Mouse (Mus musculus) midbrain, embryonic 16.5 days (tissue): ENCODE data around the gene Zbtb7b. TPM values are rescaled to one million over a fixed set of nuclear protein-coding genes. Genes with fewer than 3 reads are reported as not detected.

Source experiments
- ATAC-seq: fragments of 200-750 bp; cut with Nextera tagmentation; 2 replicates; pipeline ENCODE4 v1.8.0; 2017; ENCODE audit warnings: moderate TSS enrichment
- H3K27ac ChIP-seq: fragments of 300-500 bp; sonication (generic); 2 replicates; pipeline ENCODE4 v1.5.1; 2014; ENCODE audit warnings: mild to moderate bottlenecking, low read length, mixed read lengths
- H3K27me3 ChIP-seq: fragments of 300-500 bp; sonication (generic); 2 replicates; pipeline ENCODE4 v1.6.1; 2014; ENCODE audit warnings: low read depth, low read length, mixed read lengths; ENCODE audit not compliant: control insufficient read depth, insufficient read depth
- H3K36me3 ChIP-seq: fragments of 300-500 bp; sonication (generic); 2 replicates; pipeline ENCODE4 v1.6.1; 2014; ENCODE audit warnings: mild to moderate bottlenecking, low read length, moderate library complexity, mixed read lengths; ENCODE audit not compliant: control insufficient read depth, insufficient read depth
- H3K4me1 ChIP-seq: fragments of 300-500 bp; sonication (generic); 2 replicates; pipeline ENCODE4 v1.6.1; 2014; ENCODE audit warnings: mild to moderate bottlenecking, low read length, mixed read lengths; ENCODE audit not compliant: control insufficient read depth, insufficient read depth
- H3K4me2 ChIP-seq: fragments of 300-500 bp; sonication (generic); 2 replicates; pipeline ENCODE4 v1.6.1; 2014; ENCODE audit warnings: mild to moderate bottlenecking, low read length, mixed read lengths
- H3K4me3 ChIP-seq: fragments of 300-500 bp; sonication (generic); 2 replicates; pipeline ENCODE4 v1.5.1; 2014; ENCODE audit warnings: low read depth, mild to moderate bottlenecking, low read length, moderate library complexity, mixed read lengths
- H3K9ac ChIP-seq: fragments of 300-500 bp; sonication (generic); 2 replicates; pipeline ENCODE4 v1.6.1; 2014; ENCODE audit warnings: low read depth, low read length, mixed read lengths
- H3K9me3 ChIP-seq: fragments of 300-500 bp; sonication (generic); replicated peaks from 2 replicates; pipeline ENCODE4 v1.6.1; 2014; ENCODE audit warnings: mild to moderate bottlenecking, low read length, mixed read lengths; ENCODE audit not compliant: control insufficient read depth, poor library complexity, severe bottlenecking
- WGBS: fragments of 180-500 bp; shearing (Covaris S2); extraction: QIAGEN DNeasy Blood & Tissue Kit; methylation state at CpG from one replicate; pipeline ENCODE4 v1.1.7; 2014; 5-methylcytosine and 5-hydroxymethylcytosine counted together
- polyA plus RNA-seq: library from polyadenylated mRNA; unstranded; fragments of >200 nt; fragmentation: Nextera tagmentation; extraction: Ambion mirVana; gene quantifications from 2 replicates; pipeline ENCODE4 v1.2.1, GENCODE M21; 2015

Gene Zbtb7b
- polyA plus RNA-seq, 1 experiment from 2014 or later = 0.49 TPM

GRCm38 (mm10) chr3:89394894-89395256 is 299 bp upstream of the Zbtb7b start:
- no peaks in the 10 kb centered on the region for H3K36me3 ChIP-seq
- H3K4me1 ChIP-seq = peaks cover 60% of the 10 kb centered on the region
- H3K4me2 ChIP-seq = peak overlapping the region; percentile 99
- 0 out of 2 replicates have a peak, but pooled peaks have one; percentile 2 for ATAC-seq
- WGBS = under 1% methylated on average over 12 of the region's 12 CpGs
- peak overlapping the region; percentile 54 for H3K9ac ChIP-seq
- peak overlapping the region; percentile 55 for H3K4me3 ChIP-seq
- peaks cover 25% of the 10 kb centered on the region for H3K27me3 ChIP-seq
- H3K9me3 ChIP-seq = no peaks in the 10 kb centered on the region
- H3K27ac ChIP-seq = no peak overlapping the region

GRCm38 (mm10) chr3:89393605-89394004 is 971 bp downstream of the Zbtb7b start:
- peak; percentile 93 for ATAC-seq
- peaks cover 60% of the 10 kb centered on the region for H3K4me1 ChIP-seq
- WGBS = under 1% methylated on average over 15 of the region's 15 CpGs

GRCm38 (mm10) chr3:89392871-89393311 is 1.7 kb downstream of the Zbtb7b start:
- H3K9me3 ChIP-seq = no peaks in the 10 kb centered on the region
- H3K9ac ChIP-seq = peak overlapping the region; percentile 58
- no peak for ATAC-seq
- WGBS = under 1% methylated on average over 20 of the region's 24 CpGs
- peak overlapping the region; percentile 99 for H3K4me2 ChIP-seq
- H3K27ac ChIP-seq = no peak overlapping the region
- peaks cover 25% of the 10 kb centered on the region for H3K27me3 ChIP-seq
- H3K4me1 ChIP-seq = peaks cover 60% of the 10 kb centered on the region
- H3K36me3 ChIP-seq = no peaks in the 10 kb centered on the region
- peak overlapping the region; percentile 55 for H3K4me3 ChIP-seq

More at GRCm38 (mm10) chr3:89393605-89394004, 971 bp downstream of the Zbtb7b start:
- Histone ChIP-seq H3K9me3 (no peaks in the 10 kb centered on the region), H3K4me2 (peak overlapping the region; percentile 99), H3K9ac (peak overlapping the region; percentile 65), H3K36me3 (no peaks in the 10 kb centered on the region), H3K27me3 (peaks cover 25% of the 10 kb centered on the region), H3K27ac (peak overlapping the region; percentile 58), H3K4me3 (peak overlapping the region; percentile 55)

DNA sequence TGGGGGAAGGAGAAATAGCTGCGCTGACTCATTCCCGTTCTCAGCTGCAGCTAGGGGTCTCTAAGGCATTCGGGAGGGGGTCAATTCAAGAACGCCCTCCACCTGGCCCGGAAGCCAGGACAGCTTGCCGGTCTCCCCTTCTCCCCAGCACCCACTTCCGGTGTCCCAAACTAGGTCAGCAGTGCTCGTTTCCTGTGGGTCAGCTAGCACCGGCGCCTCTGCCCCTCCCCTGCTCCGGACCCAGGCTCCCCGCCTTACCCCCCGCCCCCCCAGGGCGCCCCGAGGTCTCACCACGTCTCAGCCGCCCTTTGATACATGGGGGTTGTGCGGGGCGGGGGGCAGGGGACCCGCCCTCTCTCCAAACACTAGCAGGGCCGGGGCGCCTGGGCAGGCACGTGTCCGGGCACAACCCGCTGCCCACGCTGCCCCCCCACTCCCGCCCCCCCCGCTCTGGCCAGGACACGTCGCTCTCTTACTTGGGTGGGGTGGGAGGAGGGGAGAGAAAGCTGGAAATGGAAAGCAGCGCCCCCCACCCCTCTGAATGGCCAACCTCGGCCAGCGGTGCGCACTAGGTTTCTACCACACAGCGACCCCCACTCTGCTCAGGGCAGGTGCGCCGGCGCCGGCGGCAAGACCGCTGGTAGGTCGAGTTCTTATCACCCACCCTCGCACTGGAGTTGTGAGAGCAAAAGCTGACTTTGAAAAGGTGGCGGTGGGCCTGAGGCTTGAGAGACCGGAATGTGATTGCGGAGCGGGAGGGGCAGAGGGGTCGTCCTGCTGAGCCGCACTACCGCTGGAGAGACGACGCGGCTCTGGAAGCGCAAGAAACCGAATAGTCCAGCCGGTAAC is 2.7 kb downstream of the Zbtb7b start:
- WGBS = under 1% methylated on average over 44 of the region's 56 CpGs
- Histone ChIP-seq H3K4me1 (peaks cover 60% of the 10 kb centered on the region), H3K36me3 (no peaks in the 10 kb centered on the region)

DNA sequence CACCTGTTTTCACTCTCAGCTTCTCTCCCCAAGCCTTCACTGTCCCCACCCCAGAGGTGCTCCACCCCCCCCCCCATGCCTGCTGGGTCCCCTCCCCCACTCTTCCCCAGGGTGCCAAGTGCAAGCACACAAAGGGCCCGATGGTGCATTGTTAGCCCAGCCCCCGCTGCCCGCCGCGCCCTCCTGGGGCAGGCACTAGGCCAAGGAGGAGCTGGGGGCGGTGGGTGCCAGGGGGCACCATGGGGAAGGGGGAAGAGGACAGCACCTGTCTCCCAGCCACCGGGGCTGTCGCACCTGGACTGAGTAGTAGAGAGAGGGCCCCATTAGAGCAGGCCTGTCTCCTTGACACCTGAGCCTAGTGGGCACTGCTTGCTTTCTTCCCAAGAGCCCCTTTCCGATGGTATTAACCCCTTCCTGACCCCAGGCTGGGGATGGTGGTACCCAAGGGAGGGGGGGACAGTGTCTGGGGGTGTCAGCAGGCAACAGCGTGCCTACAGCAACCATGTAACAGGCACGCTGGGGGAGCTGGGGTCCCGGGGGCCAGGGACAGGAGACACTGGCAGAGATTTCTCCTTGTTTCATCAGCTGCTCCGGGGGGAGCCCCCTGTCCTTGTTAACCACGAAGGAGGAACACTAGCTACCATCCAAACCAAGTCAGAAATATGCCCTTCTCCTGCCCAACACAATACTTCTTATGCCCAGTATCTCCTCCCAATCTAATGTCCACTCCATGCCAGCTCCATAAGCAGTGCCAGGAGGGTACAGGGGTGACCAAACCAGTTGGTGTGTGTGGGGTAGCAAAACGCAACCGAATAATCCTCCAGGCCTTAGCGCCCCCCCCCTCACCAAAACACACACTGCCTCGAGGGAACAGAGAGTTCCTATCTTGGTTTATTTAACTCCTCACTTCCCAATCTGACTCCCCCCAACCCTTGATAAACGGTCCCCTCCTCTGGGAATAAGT is 3.6 kb downstream of the Zbtb7b start:
- Histone ChIP-seq H3K4me2 (peak overlapping the region; percentile 99), H3K27ac (0 out of 2 replicates have a peak overlapping the region, but pooled peaks have one; percentile 8), H3K36me3 (no peaks in the 10 kb centered on the region), H3K9me3 (no peaks in the 10 kb centered on the region), H3K4me3 (peak overlapping the region; percentile 55), H3K27me3 (peaks cover 21% of the 10 kb centered on the region), H3K9ac (peak overlapping the region; percentile 72), H3K4me1 (peaks cover 53% of the 10 kb centered on the region)
- 11% methylated on average over 18 of the region's 19 CpGs for WGBS
- no peak for ATAC-seq

More for the DNA sequence above, 2.7 kb downstream of the Zbtb7b start:
- no peak for ATAC-seq
- H3K27me3 ChIP-seq = peaks cover 25% of the 10 kb centered on the region
- H3K27ac ChIP-seq = 0 out of 2 replicates have a peak overlapping the region, but pooled peaks have one; percentile 8
- peak overlapping the region; percentile 72 for H3K9ac ChIP-seq
- H3K4me3 ChIP-seq = peak overlapping the region; percentile 55
- peak overlapping the region; percentile 99 for H3K4me2 ChIP-seq
- H3K9me3 ChIP-seq = no peaks in the 10 kb centered on the region

- Histone ChIP-seq H3K36me3 (no peaks in the 10 kb centered on the region), H3K27me3 (peaks cover 17% of the 10 kb centered on the region), H3K9me3 (no peaks in the 10 kb centered on the region), H3K4me3 (no peak overlapping the region), H3K4me1 (peaks cover 45% of the 10 kb centered on the region), H3K27ac (no peak overlapping the region), H3K4me2 (no peak overlapping the region), H3K9ac (no peak overlapping the region)
- no peak for ATAC-seq
- 65% methylated on average over 3 of the region's 5 CpGs for WGBS
These were observed 4.5 kb downstream of the Zbtb7b start for GRCm38 (mm10) chr3:89390111-89390515.

DNA sequence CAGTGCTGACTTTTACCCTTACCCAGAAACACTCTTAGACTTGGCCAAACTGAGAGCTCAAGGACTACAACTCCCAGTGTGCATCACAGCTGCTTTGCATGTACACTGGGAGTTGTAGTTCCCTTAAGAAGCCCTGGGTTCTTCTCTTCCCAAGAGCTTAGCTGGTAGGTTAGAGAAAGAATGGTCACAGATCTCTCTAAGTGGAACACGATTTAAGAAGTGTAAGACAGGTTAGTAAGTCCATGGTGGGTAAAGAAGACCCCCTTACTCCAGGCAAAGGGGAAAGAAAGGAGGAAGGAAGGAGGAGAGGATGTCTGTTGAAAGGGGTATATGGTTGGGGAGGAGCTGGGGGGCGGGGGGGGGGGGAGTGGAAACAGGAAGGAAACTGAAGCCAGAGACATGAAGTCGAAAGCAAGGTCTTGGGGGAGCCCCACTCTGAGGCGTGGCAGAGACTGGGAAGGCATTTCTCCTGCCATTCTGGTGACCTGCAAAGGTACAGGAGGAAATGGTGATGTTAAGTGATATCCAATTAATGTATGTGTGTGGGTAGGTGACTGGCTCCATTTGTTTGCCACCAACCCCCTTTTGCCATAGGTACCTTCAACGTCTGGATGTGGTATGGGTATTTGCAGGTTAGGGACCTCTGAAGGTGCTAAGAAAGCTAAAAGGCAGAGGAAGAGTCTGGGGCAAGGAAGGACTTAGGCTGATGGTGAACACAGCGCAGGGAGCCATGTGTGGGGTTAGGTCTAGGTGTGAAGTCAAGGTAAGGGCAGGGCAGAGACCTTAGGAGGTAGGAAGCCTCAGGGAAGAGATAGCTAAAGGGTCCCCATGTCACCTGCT is 5.5 kb downstream of the Zbtb7b start:
- no peak overlapping the region for H3K4me2 ChIP-seq
- H3K9me3 ChIP-seq = no peaks in the 10 kb centered on the region
- H3K27me3 ChIP-seq = peaks cover 10% of the 10 kb centered on the region; the same call in 1 of the 2 replicates
- peaks cover 35% of the 10 kb centered on the region for H3K4me1 ChIP-seq
- ATAC-seq = no peak
- H3K9ac ChIP-seq = no peak overlapping the region
- H3K36me3 ChIP-seq = no peaks in the 10 kb centered on the region
- 72% methylated on average over 6 of the region's 6 CpGs for WGBS
- H3K27ac ChIP-seq = no peak overlapping the region
- H3K4me3 ChIP-seq = no peak overlapping the region
